Mouse (Mus musculus): ENCODE data around the gene Sel1l. TPM values are rescaled to one million over a fixed set of nuclear protein-coding genes. Genes with fewer than 3 reads are reported as not detected.
A peak's percentile ranks its signal among the peaks of the same experiment; 100 is the strongest.
"Not testable (repeated sequence)": the region's sequence is repeated elsewhere in the genome, so short reads cannot be mapped to it uniquely, and the experiment has no call there.

Gene Sel1l
- polyA plus RNA-seq, 1 experiment: 14.2 TPM

- TF ChIP-seq FLI1 (IDR thresholded peaks at IDR 0.05; ENCODE audit: low read length): no peak
- H3K27me3 ChIP-seq (replicated peaks): peaks cover 2% of the 10 kb centered on the region
- peaks cover 28% of the 10 kb centered on the region for H3K4me1 ChIP-seq
- H3K4me3 ChIP-seq (replicated peaks): no peak overlapping the region
- H3K9me3 ChIP-seq: no peaks in the 10 kb centered on the region
- H3K36me3 ChIP-seq (replicated peaks; ENCODE audit: low read length): peaks cover 23% of the 10 kb centered on the region
Observed at GRCm38 (mm10) chr12:91802586-91803206, 46.3 kb downstream of the Sel1l start.

- Histone ChIP-seq H3K4me3 (replicated peaks) (no peak overlapping the region), H3K27me3 (replicated peaks) (peaks cover 2% of the 10 kb centered on the region), H3K9me3 (no peaks in the 10 kb centered on the region), H3K4me1 (peaks cover 30% of the 10 kb centered on the region), H3K36me3 (replicated peaks; ENCODE audit: low read length) (peaks cover 6% of the 10 kb centered on the region)
- TF ChIP-seq FLI1 (IDR thresholded peaks at IDR 0.05; ENCODE audit: low read length) (no peak), GATA1 (IDR thresholded peaks at IDR 0.05; ENCODE audit: borderline replicate concordance, low read length) (no peak)
Observed at GRCm38 (mm10) chr12:91800861-91801385, 48.0 kb downstream of the Sel1l start.

- peaks cover 30% of the 10 kb centered on the region for H3K4me1 ChIP-seq
- peaks cover 2% of the 10 kb centered on the region for H3K27me3 ChIP-seq (replicated peaks)
- H3K4me3 ChIP-seq (replicated peaks): no peak overlapping the region
- H3K9me3 ChIP-seq: no peaks in the 10 kb centered on the region
- TF ChIP-seq FLI1 (IDR thresholded peaks at IDR 0.05; ENCODE audit: low read length): no peak
- TF ChIP-seq GATA1 (IDR thresholded peaks at IDR 0.05; ENCODE audit: borderline replicate concordance, low read length): no peak
- no peaks in the 10 kb centered on the region for H3K36me3 ChIP-seq (replicated peaks; ENCODE audit: low read length)
Observed at GRCm38 (mm10) chr12:91799821-91800335, 49.1 kb downstream of the Sel1l start.

- H3K36me3 ChIP-seq (replicated peaks; ENCODE audit: low read length): no peaks in the 10 kb centered on the region
- TF ChIP-seq GATA1 (IDR thresholded peaks at IDR 0.05; ENCODE audit: borderline replicate concordance, low read length) (no peak), FLI1 (IDR thresholded peaks at IDR 0.05; ENCODE audit: low read length) (no peak)
- peak overlapping the region; percentile 42 for H3K4me3 ChIP-seq (replicated peaks)
- H3K9me3 ChIP-seq: no peaks in the 10 kb centered on the region
- H3K27me3 ChIP-seq (replicated peaks): peaks cover 2% of the 10 kb centered on the region
- H3K4me1 ChIP-seq: peaks cover 30% of the 10 kb centered on the region
Observed at GRCm38 (mm10) chr12:91799379-91799773, 49.6 kb downstream of the Sel1l start.

GRCm38 (mm10) chr12:91798720-91799378, 50.1 kb downstream of the Sel1l start:
- H3K4me3 ChIP-seq (replicated peaks): peak overlapping the region; percentile 42

GRCm38 (mm10) chr12:91796774-91797173, 52.2 kb downstream of the Sel1l start:
- TF ChIP-seq FLI1 (IDR thresholded peaks at IDR 0.05; ENCODE audit: low read length) (no peak), GATA1 (IDR thresholded peaks at IDR 0.05; ENCODE audit: borderline replicate concordance, low read length) (no peak)
- no peak overlapping the region for H3K4me3 ChIP-seq (replicated peaks)
- no peaks in the 10 kb centered on the region for H3K27me3 ChIP-seq (replicated peaks)
- H3K9me3 ChIP-seq: no peaks in the 10 kb centered on the region
- H3K36me3 ChIP-seq (replicated peaks; ENCODE audit: low read length): no peaks in the 10 kb centered on the region
- H3K4me1 ChIP-seq: peaks cover 42% of the 10 kb centered on the region

More at GRCm38 (mm10) chr12:91798720-91799378, 50.1 kb downstream of the Sel1l start:
- no peaks in the 10 kb centered on the region for H3K9me3 ChIP-seq
- no peak for TF ChIP-seq GATA1 (IDR thresholded peaks at IDR 0.05; ENCODE audit: borderline replicate concordance, low read length)
- TF ChIP-seq FLI1 (IDR thresholded peaks at IDR 0.05; ENCODE audit: low read length): no peak
- H3K4me1 ChIP-seq: peaks cover 30% of the 10 kb centered on the region
- H3K27me3 ChIP-seq (replicated peaks): peaks cover 2% of the 10 kb centered on the region
- H3K36me3 ChIP-seq (replicated peaks; ENCODE audit: low read length): no peaks in the 10 kb centered on the region

GRCm38 (mm10) chr12:91793266-91793665, 55.7 kb downstream of the Sel1l start:
- Histone ChIP-seq H3K4me3 (replicated peaks) (no peak overlapping the region), H3K4me1 (peaks cover 41% of the 10 kb centered on the region), H3K9me3 (no peaks in the 10 kb centered on the region), H3K27me3 (replicated peaks) (no peaks in the 10 kb centered on the region), H3K36me3 (replicated peaks; ENCODE audit: low read length) (no peaks in the 10 kb centered on the region)
- TF ChIP-seq FLI1 (IDR thresholded peaks at IDR 0.05; ENCODE audit: low read length) (no peak), GATA1 (IDR thresholded peaks at IDR 0.05; ENCODE audit: borderline replicate concordance, low read length) (no peak)

GRCm38 (mm10) chr12:91791822-91792221, 57.1 kb downstream of the Sel1l start:
- no peaks in the 10 kb centered on the region for H3K9me3 ChIP-seq
- no peaks in the 10 kb centered on the region for H3K36me3 ChIP-seq (replicated peaks; ENCODE audit: low read length)
- no peak overlapping the region for H3K4me3 ChIP-seq (replicated peaks)
- H3K27me3 ChIP-seq (replicated peaks): no peaks in the 10 kb centered on the region
- H3K4me1 ChIP-seq: peaks cover 48% of the 10 kb centered on the region
- no peak for TF ChIP-seq GATA1 (IDR thresholded peaks at IDR 0.05; ENCODE audit: borderline replicate concordance, low read length)
- no peak for TF ChIP-seq FLI1 (IDR thresholded peaks at IDR 0.05; ENCODE audit: low read length)

GRCm38 (mm10) chr12:91789801-91790200, 59.2 kb downstream of the Sel1l start:
- Histone ChIP-seq H3K36me3 (replicated peaks; ENCODE audit: low read length) (no peaks in the 10 kb centered on the region), H3K4me3 (replicated peaks) (no peak overlapping the region), H3K27me3 (replicated peaks) (no peaks in the 10 kb centered on the region), H3K4me1 (peaks cover 62% of the 10 kb centered on the region), H3K9me3 (no peaks in the 10 kb centered on the region)
- TF ChIP-seq GATA1 (IDR thresholded peaks at IDR 0.05; ENCODE audit: borderline replicate concordance, low read length) (no peak), FLI1 (IDR thresholded peaks at IDR 0.05; ENCODE audit: low read length) (no peak)

GRCm38 (mm10) chr12:91788446-91788845, 60.5 kb downstream of the Sel1l start:
- H3K36me3 ChIP-seq (replicated peaks; ENCODE audit: low read length); H3K27me3 ChIP-seq (replicated peaks); H3K4me3 ChIP-seq (replicated peaks); H3K9me3 ChIP-seq: not testable (repeated sequence)
- peaks cover 65% of the 10 kb centered on the region for H3K4me1 ChIP-seq
